Mouse (Mus musculus): ENCODE measurements around the gene Jam2.

Jam2 gene

GRCm38 (mm10) chr16:84864656-84865055 is 90.7 kb downstream of the Jam2 start:
- no peak for DNase-seq

GRCm38 (mm10) chr16:84873805-84874204 is 99.9 kb downstream of the Jam2 start:
- no peak for DNase-seq

GRCm38 (mm10) chr16:84875012-84875717 is 101.2 kb downstream of the Jam2 start:
- DNase-seq, result no peak

All from spleen, adult 18-20 months (tissue).